Mouse (Mus musculus) ES-Bruce4 (cell line): ENCODE measurements around the gene Hoxd10.

Experiments used
- CTCF ChIP-seq: IDR thresholded peaks from one replicate; pipeline ENCODE4 v1.8.1; 2011; ENCODE audit warnings: low read depth, low read length
- EP300 ChIP-seq: IDR thresholded peaks from 2 replicates; pipeline ENCODE4 v1.6.1; 2011; ENCODE audit warnings: low read depth, low read length; ENCODE audit not compliant: insufficient read depth
- POLR2A ChIP-seq: IDR thresholded peaks from one replicate; pipeline ENCODE4 v1.8.1; 2011; ENCODE audit warnings: low read length; ENCODE audit not compliant: insufficient read depth

GRCm38 (mm10) chr2:74734451-74734850, 42.7 kb downstream of the Hoxd10 start:
- TF ChIP-seq POLR2A, result no peak
- no peak for TF ChIP-seq CTCF
- no peak for TF ChIP-seq EP300
